Mouse (Mus musculus): ENCODE measurements around the gene Vmn2r84. TPM values are rescaled to one million over a fixed set of nuclear protein-coding genes. Genes with fewer than 3 reads are reported as not detected.

The Vmn2r84 gene
- polyA plus RNA-seq, 1 experiment from 2014 or later, result not detected

DNA sequence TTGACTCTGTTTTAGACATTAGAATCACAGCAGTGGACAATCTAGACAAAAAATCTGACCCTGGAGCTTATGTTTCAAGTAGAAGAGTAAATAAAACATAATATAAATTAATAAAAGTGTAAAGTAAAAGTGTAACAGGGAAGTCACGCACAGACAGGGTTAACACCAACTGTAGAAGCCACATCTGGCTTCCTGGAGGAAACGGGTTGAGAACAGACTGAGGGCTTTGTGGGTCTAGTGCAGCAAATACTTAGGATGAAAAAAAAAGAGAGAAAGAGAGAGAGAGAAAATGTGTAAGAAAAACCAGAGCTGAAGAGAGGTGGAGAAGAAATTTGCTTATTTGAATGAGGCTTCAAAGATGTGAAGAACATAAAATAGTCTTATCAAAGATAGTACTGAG lies 56.6 kb downstream of the Vmn2r84 start:
- Histone ChIP-seq H3K4me3 (ENCODE audit: low read depth, low read length) (no peak overlapping the region), H3K36me3 (ENCODE audit: control insufficient read depth, insufficient read depth, low read length) (no peaks in the 10 kb centered on the region), H3K9ac (ENCODE audit: low read length) (no peak overlapping the region), H3K4me1 (ENCODE audit: control insufficient read depth, insufficient read depth, low read length) (no peaks in the 10 kb centered on the region), H3K27ac (replicated peaks; ENCODE audit: low read depth, low read length) (no peak overlapping the region), H3K4me2 (ENCODE audit: low read depth, severe bottlenecking) (no peak overlapping the region), H3K9me3 (ENCODE audit: control insufficient read depth, low read length) (no peaks in the 10 kb centered on the region), H3K27me3 (ENCODE audit: control insufficient read depth, insufficient read depth, low read length) (no peaks in the 10 kb centered on the region)
- WGBS, result 66% methylated on average over 2 of the region's 2 CpGs
- no peak for DNase-seq (ENCODE audit: low spot score)
- ATAC-seq (ENCODE audit: insufficient number of reproducible peaks, low FRiP score, low TSS enrichment, low read depth), result no peak

DNA sequence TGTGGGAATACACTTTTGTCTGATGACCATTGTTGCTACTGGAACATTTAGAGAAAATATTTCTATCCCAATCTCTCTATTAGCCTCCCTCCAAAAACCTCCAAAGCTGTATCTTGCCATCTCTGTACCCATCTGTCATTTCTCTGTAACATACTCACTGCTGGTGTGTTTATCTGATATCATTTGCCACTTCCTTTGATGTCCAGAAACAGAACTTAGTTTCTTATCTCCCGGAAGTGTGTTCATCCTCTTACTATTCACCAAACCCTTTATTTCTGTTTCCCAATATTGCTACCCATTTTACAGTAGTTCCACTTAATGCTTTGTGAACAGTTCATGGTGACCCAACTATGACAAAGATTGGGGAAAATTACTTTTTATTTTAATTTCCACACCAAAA lies 57.7 kb downstream of the Vmn2r84 start:
- H3K4me3 ChIP-seq (ENCODE audit: low read depth, low read length), result no peak overlapping the region
- H3K4me1 ChIP-seq (ENCODE audit: control insufficient read depth, insufficient read depth, low read length), result no peaks in the 10 kb centered on the region
- ATAC-seq (ENCODE audit: insufficient number of reproducible peaks, low FRiP score, low TSS enrichment, low read depth), result no peak
- H3K9me3 ChIP-seq (ENCODE audit: control insufficient read depth, low read length), result no peaks in the 10 kb centered on the region
- no peak overlapping the region for H3K9ac ChIP-seq (ENCODE audit: low read length)
- DNase-seq (ENCODE audit: low spot score), result no peak
- no peak overlapping the region for H3K4me2 ChIP-seq (ENCODE audit: low read depth, severe bottlenecking)
- H3K27me3 ChIP-seq (ENCODE audit: control insufficient read depth, insufficient read depth, low read length), result no peaks in the 10 kb centered on the region
- H3K36me3 ChIP-seq (ENCODE audit: control insufficient read depth, insufficient read depth, low read length), result no peaks in the 10 kb centered on the region
- no peak overlapping the region for H3K27ac ChIP-seq (replicated peaks; ENCODE audit: low read depth, low read length)
- WGBS, result 84% methylated on average over 1 of the region's 1 CpGs

- Histone ChIP-seq H3K4me1 (ENCODE audit: control insufficient read depth, insufficient read depth, low read length) (no peaks in the 10 kb centered on the region), H3K9me3 (ENCODE audit: control insufficient read depth, low read length) (no peaks in the 10 kb centered on the region), H3K4me2 (ENCODE audit: low read depth, severe bottlenecking) (no peak overlapping the region), H3K4me3 (ENCODE audit: low read depth, low read length) (no peak overlapping the region), H3K36me3 (ENCODE audit: control insufficient read depth, insufficient read depth, low read length) (no peaks in the 10 kb centered on the region), H3K27ac (replicated peaks; ENCODE audit: low read depth, low read length) (no peak overlapping the region), H3K9ac (ENCODE audit: low read length) (no peak overlapping the region), H3K27me3 (ENCODE audit: control insufficient read depth, insufficient read depth, low read length) (no peaks in the 10 kb centered on the region)
- WGBS, result 89% methylated on average over 1 of the region's 1 CpGs
- ATAC-seq (ENCODE audit: insufficient number of reproducible peaks, low FRiP score, low TSS enrichment, low read depth) (no peak), DNase-seq (ENCODE audit: low spot score) (no peak)
These were observed 63.4 kb downstream of the Vmn2r84 start for GRCm38 (mm10) chr10:130330711-130331110.

Other genes starting within 250 kb of the Vmn2r84 start
- gene Olfr825, start 227.6 kb downstream of the Vmn2r84 start, polyA plus RNA-seq (2014; fragmentation: Nextera tagmentation; extraction: Ambion mirVana), result not detected in 2 replicates
- gene Olfr826, start 210.1 kb downstream of the Vmn2r84 start, polyA plus RNA-seq (2014; fragmentation: Nextera tagmentation; extraction: Ambion mirVana), result not detected in 2 replicates
- not detected in 2 replicates for gene Olfr827, start 179.9 kb downstream of the Vmn2r84 start, polyA plus RNA-seq (2014; fragmentation: Nextera tagmentation; extraction: Ambion mirVana)
- gene Neurod4, start 114.1 kb downstream of the Vmn2r84 start, polyA plus RNA-seq (2014; fragmentation: Nextera tagmentation; extraction: Ambion mirVana), result not detected in 2 replicates
- 0.17 and 0.23 TPM in 2 replicates for gene Tespa1, start 71.5 kb downstream of the Vmn2r84 start, polyA plus RNA-seq (2014; fragmentation: Nextera tagmentation; extraction: Ambion mirVana)
- not detected in 2 replicates for gene Vmn2r85, start 35.4 kb upstream of the Vmn2r84 start, polyA plus RNA-seq (2014; fragmentation: Nextera tagmentation; extraction: Ambion mirVana)
- not detected in 2 replicates for gene Vmn2r86, start 61.7 kb upstream of the Vmn2r84 start, polyA plus RNA-seq (2014; fragmentation: Nextera tagmentation; extraction: Ambion mirVana)
- not detected in 2 replicates for gene Vmn2r87, start 103.1 kb upstream of the Vmn2r84 start, polyA plus RNA-seq (2014; fragmentation: Nextera tagmentation; extraction: Ambion mirVana)